Mouse (Mus musculus) thymus, adult 2 months (tissue): ENCODE data around the gene Acadm. TPM values are rescaled to one million over a fixed set of nuclear protein-coding genes. Genes with fewer than 3 reads are reported as not detected.
A peak's percentile ranks its signal among the peaks of the same experiment; 100 is the strongest.

ENCODE experiments used
- DNase-seq: peaks from one replicate; pipeline ENCODE4 v3.0.0; 2021
- H3K27ac ChIP-seq: fragments of 200-500 bp; 2 replicates; pipeline ENCODE4 v1.5.1; 2012; ENCODE audit warnings: low read length, control low read depth; ENCODE audit not compliant: control insufficient read depth, insufficient read depth
- H3K27me3 ChIP-seq: fragments of 200-500 bp; 2 replicates; pipeline ENCODE4 v1.6.1; 2012; ENCODE audit warnings: mild to moderate bottlenecking, low read length, moderate library complexity, mixed read lengths; ENCODE audit not compliant: control insufficient read depth, insufficient read depth
- H3K36me3 ChIP-seq: fragments of 200-500 bp; 2 replicates; pipeline ENCODE4 v1.6.1; 2012; ENCODE audit warnings: mild to moderate bottlenecking, low read length, moderate library complexity; ENCODE audit not compliant: control insufficient read depth, insufficient read depth
- H3K4me1 ChIP-seq: fragments of 200-500 bp; replicated peaks from 2 replicates; pipeline ENCODE4 v1.6.1; 2012; ENCODE audit warnings: low read length; ENCODE audit not compliant: control insufficient read depth, insufficient read depth
- H3K4me3 ChIP-seq: fragments of 200-500 bp; 2 replicates; pipeline ENCODE4 v1.5.1; 2012; ENCODE audit warnings: mild to moderate bottlenecking, low read length, control low read depth, moderate library complexity; ENCODE audit not compliant: control insufficient read depth, insufficient read depth
- CTCF ChIP-seq: fragments of 200-500 bp; IDR thresholded peaks from 2 replicates; pipeline ENCODE4 v1.5.1; 2012; ENCODE audit warnings: mild to moderate bottlenecking, control low read depth, low read length, moderate library complexity, borderline replicate concordance; ENCODE audit not compliant: control insufficient read depth, poor library complexity, insufficient read depth; ENCODE audit errors: extremely low read depth
- POLR2A ChIP-seq: fragments of 200-500 bp; IDR thresholded peaks from 2 replicates; pipeline ENCODE4 v1.6.1; 2012; ENCODE audit warnings: mild to moderate bottlenecking, low read length, control low read depth, moderate library complexity; ENCODE audit not compliant: control insufficient read depth, poor library complexity, insufficient read depth; ENCODE audit errors: extremely low read depth
- WGBS: fragments of 180-500 bp; shearing (Covaris S2); methylation state at CpG from one replicate; pipeline ENCODE4 v1.1.7; 2018; 5-methylcytosine and 5-hydroxymethylcytosine counted together
- polyA plus RNA-seq: library from polyadenylated mRNA; depleted of rRNA; stranded (reverse); fragments of >200 nt; gene quantifications from 2 replicates; pipeline ENCODE4 v1.2.3, GENCODE M21; 2012

Acadm gene
- polyA plus RNA-seq, 1 experiment = 69.1 TPM

GRCm38 (mm10) chr3:153932461-153932860, 12.0 kb downstream of the Acadm start:
- DNase-seq = no peak
- H3K27me3 ChIP-seq = no peaks in the 10 kb centered on the region
- H3K4me3 ChIP-seq = no peak overlapping the region
- no peak overlapping the region for H3K27ac ChIP-seq
- peaks cover 8% of the 10 kb centered on the region for H3K4me1 ChIP-seq
- WGBS = 94% methylated on average over 5 of the region's 5 CpGs
- TF ChIP-seq POLR2A (no peak), CTCF (no peak)
- peaks cover 52% of the 10 kb centered on the region for H3K36me3 ChIP-seq

GRCm38 (mm10) chr3:153929526-153929925, 14.9 kb downstream of the Acadm start:
- 81% methylated on average over 11 of the region's 11 CpGs for WGBS
- H3K4me3 ChIP-seq = no peak overlapping the region
- DNase-seq = no peak
- TF ChIP-seq POLR2A (no peak), CTCF (no peak)
- peaks cover 38% of the 10 kb centered on the region for H3K36me3 ChIP-seq
- H3K27me3 ChIP-seq = no peaks in the 10 kb centered on the region
- H3K27ac ChIP-seq = peak overlapping the region; percentile 52; the same call in 1 of the 2 replicates
- H3K4me1 ChIP-seq = peaks cover 8% of the 10 kb centered on the region

GRCm38 (mm10) chr3:153926333-153926732, 18.1 kb downstream of the Acadm start:
- 98% methylated on average over 7 of the region's 7 CpGs for WGBS
- DNase-seq = no peak
- TF ChIP-seq POLR2A (no peak), CTCF (no peak)
- Histone ChIP-seq H3K36me3 (peaks cover 40% of the 10 kb centered on the region), H3K4me3 (no peak overlapping the region), H3K4me1 (peaks cover 8% of the 10 kb centered on the region), H3K27me3 (no peaks in the 10 kb centered on the region), H3K27ac (no peak overlapping the region)

- DNase-seq = no peak
- H3K27ac ChIP-seq = no peak overlapping the region
- H3K27me3 ChIP-seq = no peaks in the 10 kb centered on the region
- H3K4me3 ChIP-seq = no peak overlapping the region
- TF ChIP-seq CTCF (no peak), POLR2A (no peak)
- H3K4me1 ChIP-seq = no peaks in the 10 kb centered on the region
- 95% methylated on average over 10 of the region's 10 CpGs for WGBS
- peaks cover 31% of the 10 kb centered on the region for H3K36me3 ChIP-seq
These were observed 23.1 kb downstream of the Acadm start for GRCm38 (mm10) chr3:153921147-153921910.

- no peak for DNase-seq
- no peaks in the 10 kb centered on the region for H3K27me3 ChIP-seq
- peaks cover 5% of the 10 kb centered on the region; the same call in 1 of the 2 replicates for H3K36me3 ChIP-seq
- H3K27ac ChIP-seq = no peak overlapping the region
- no peaks in the 10 kb centered on the region for H3K4me1 ChIP-seq
- H3K4me3 ChIP-seq = no peak overlapping the region
- TF ChIP-seq CTCF (no peak), POLR2A (no peak)
- WGBS = 26% methylated on average over 1 of the region's 1 CpGs
These were observed 27.2 kb downstream of the Acadm start for GRCm38 (mm10) chr3:153917200-153917599.

GRCm38 (mm10) chr3:153913510-153914243, 30.8 kb downstream of the Acadm start:
- Histone ChIP-seq H3K36me3 (peaks cover 25% of the 10 kb centered on the region), H3K4me3 (no peak overlapping the region), H3K27me3 (no peaks in the 10 kb centered on the region), H3K27ac (no peak overlapping the region), H3K4me1 (peaks cover 9% of the 10 kb centered on the region)
- no peak for TF ChIP-seq POLR2A
- TF ChIP-seq CTCF = no peak
- DNase-seq = no peak
- WGBS = 61% methylated on average over 6 of the region's 6 CpGs
